Mouse (Mus musculus) liver, adult 2 months (tissue): ENCODE data around the gene Rinl. TPM values are rescaled to one million over a fixed set of nuclear protein-coding genes. Genes with fewer than 3 reads are reported as not detected.

Source experiments
- DNase-seq: peaks from one replicate; pipeline ENCODE4 v3.0.0-alpha.2; 2011; ENCODE audit warnings: low read depth, low spot score; ENCODE audit errors: extremely low read depth
- H3K27ac ChIP-seq: fragments of 200-500 bp; replicated peaks from 2 replicates; pipeline ENCODE4 v1.5.1; 2012; ENCODE audit warnings: low read depth, mild to moderate bottlenecking, control low read depth, inconsistent platforms, low read length; ENCODE audit not compliant: insufficient read depth
- H3K27me3 ChIP-seq: fragments of 200-500 bp; 2 replicates; pipeline ENCODE4 v1.6.1; 2012; ENCODE audit warnings: mild to moderate bottlenecking, moderate library complexity, low read length, inconsistent platforms; ENCODE audit not compliant: control insufficient read depth, insufficient read depth
- H3K36me3 ChIP-seq: fragments of 200-500 bp; 2 replicates; pipeline ENCODE4 v1.6.1; 2012; ENCODE audit warnings: low read length, inconsistent platforms; ENCODE audit not compliant: control insufficient read depth, insufficient read depth
- H3K4me1 ChIP-seq: fragments of 200-500 bp; 2 replicates; pipeline ENCODE4 v1.6.1; 2011; ENCODE audit warnings: low read length; ENCODE audit not compliant: control insufficient read depth, insufficient read depth
- H3K4me3 ChIP-seq: fragments of 200-500 bp; 2 replicates; pipeline ENCODE4 v1.5.1; 2011; ENCODE audit warnings: low read depth, mild to moderate bottlenecking, control low read depth, low read length, moderate library complexity; ENCODE audit not compliant: insufficient read depth
- H3K79me2 ChIP-seq: fragments of 200-500 bp; 2 replicates; pipeline ENCODE4 v1.6.1; 2012; ENCODE audit warnings: inconsistent platforms, mild to moderate bottlenecking, low read length, moderate library complexity; ENCODE audit not compliant: control insufficient read depth, insufficient read depth
- H3K9ac ChIP-seq: fragments of 200-500 bp; 2 replicates; pipeline ENCODE4 v1.6.1; 2012; ENCODE audit warnings: low read depth, mild to moderate bottlenecking, control low read depth, inconsistent platforms, low read length
- CTCF ChIP-seq: fragments of 200-500 bp; IDR thresholded peaks from 2 replicates; pipeline ENCODE4 v1.5.1; 2011; ENCODE audit warnings: low read depth, low read length, control low read depth
- POLR2A ChIP-seq: fragments of 200-500 bp; IDR thresholded peaks from 2 replicates; pipeline ENCODE4 v1.6.1; 2011; ENCODE audit warnings: low read length, control low read depth; ENCODE audit not compliant: insufficient read depth; ENCODE audit errors: extremely low read depth
- WGBS: fragments of 180-500 bp; shearing (Covaris S2); methylation state at CpG from one replicate; pipeline ENCODE4 v1.1.7; 2018; 5-methylcytosine and 5-hydroxymethylcytosine counted together
- polyA plus RNA-seq: library from polyadenylated mRNA; depleted of rRNA; stranded (reverse); fragments of >200 nt; gene quantifications from 2 replicates; pipeline ENCODE4 v1.2.3, GENCODE M21; 2012; rRNA removed
- total RNA-seq: library from RNA; depleted of rRNA; stranded (reverse); fragments of >200 nt; gene quantifications from 2 replicates; pipeline ENCODE4 v1.2.3, GENCODE M21; 2014; rRNA removed

The Rinl gene
- total RNA-seq (1.4 TPM in 2 replicates), polyA plus RNA-seq (1.2 and 1.8 TPM in 2 replicates)

DNA sequence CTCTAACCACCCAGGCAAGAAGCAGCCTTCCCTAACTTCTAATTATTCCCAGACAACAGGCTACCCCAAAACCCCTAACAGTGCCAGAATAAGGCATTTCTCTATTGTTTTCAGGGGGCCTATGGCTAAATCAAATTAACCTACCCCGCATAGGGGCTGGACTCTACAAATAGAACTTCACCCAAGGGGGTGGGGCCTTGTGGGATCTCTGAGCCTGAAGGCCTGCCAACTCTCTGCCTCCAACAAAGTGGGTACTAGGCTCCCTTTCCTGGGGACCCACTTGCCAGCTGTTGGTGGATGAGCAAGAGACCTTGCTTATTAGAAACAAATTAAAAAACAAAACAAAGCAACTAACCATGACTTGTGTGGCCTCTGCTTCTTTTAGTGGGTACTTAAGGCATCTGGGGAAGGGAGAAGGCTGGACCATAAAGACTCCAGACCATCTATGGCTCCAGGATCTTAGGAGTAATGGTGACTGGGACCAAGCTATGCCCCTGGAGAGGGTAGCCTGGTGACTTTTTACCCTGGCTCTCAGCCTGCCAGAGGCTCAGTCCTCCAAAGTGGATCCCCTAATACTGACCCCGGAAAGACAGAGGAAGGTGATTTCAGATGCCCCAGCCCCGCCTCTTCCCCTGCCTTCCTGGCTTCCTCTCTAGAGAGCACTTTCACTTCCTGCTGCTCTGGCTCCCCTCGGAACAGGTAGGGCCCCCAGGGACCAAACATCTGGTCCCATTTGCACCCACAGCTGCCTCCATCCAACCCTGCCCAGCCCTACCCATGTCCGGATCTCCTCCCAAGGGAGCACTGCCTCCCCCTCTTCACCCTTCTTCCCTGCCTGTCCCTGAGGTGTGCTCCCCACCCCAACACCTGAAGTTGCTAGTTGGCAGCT is at the start of gene Rinl:
Rinl (plus strand) TSS at position 663 of the 889 bp plus-strand sequence.
- TF ChIP-seq CTCF (no peak), POLR2A (no peak)
- no peak for DNase-seq
- WGBS, result 74% methylated on average over 5 of the region's 5 CpGs
- H3K27ac ChIP-seq, result no peak within 1 kb of the TSS
- H3K4me3 ChIP-seq, result peak within 1 kb of the TSS; percentile 38
- no peaks in the 10 kb centered on the region; the same call in 1 of the 2 replicates for H3K36me3 ChIP-seq
- no peaks in the 10 kb centered on the region for H3K27me3 ChIP-seq
- no peaks in the 10 kb centered on the region for H3K4me1 ChIP-seq
- no peaks in the 10 kb centered on the region for H3K79me2 ChIP-seq
- H3K9ac ChIP-seq, result no peak within 1 kb of the TSS

- DNase-seq, result no peak
- Histone ChIP-seq H3K79me2 (no peaks in the 10 kb centered on the region), H3K9ac (no peak overlapping the region), H3K27ac (no peak overlapping the region), H3K4me1 (peaks cover 4% of the 10 kb centered on the region), H3K4me3 (no peak overlapping the region), H3K36me3 (no peaks in the 10 kb centered on the region), H3K27me3 (no peaks in the 10 kb centered on the region)
- TF ChIP-seq CTCF (no peak), POLR2A (no peak)
- WGBS, result 96% methylated on average over 21 of the region's 21 CpGs
Measured at GRCm38 (mm10) chr7:28739829-28740228, 48.9 kb upstream of the Rinl start.

- no peak for TF ChIP-seq POLR2A
- TF ChIP-seq CTCF, result no peak
- DNase-seq, result peak; percentile 40
- peak overlapping the region; percentile 82 for H3K4me3 ChIP-seq
- H3K27me3 ChIP-seq, result no peaks in the 10 kb centered on the region
- H3K27ac ChIP-seq, result peak overlapping the region; percentile 67
- H3K79me2 ChIP-seq, result no peaks in the 10 kb centered on the region
- H3K36me3 ChIP-seq, result no peaks in the 10 kb centered on the region
- peaks cover 4% of the 10 kb centered on the region for H3K4me1 ChIP-seq
- WGBS, result 15% methylated on average over 9 of the region's 9 CpGs
- peak overlapping the region; percentile 85 for H3K9ac ChIP-seq
Measured at GRCm38 (mm10) chr7:28740949-28741348, 47.8 kb upstream of the Rinl start.

- H3K4me1 ChIP-seq, result peaks cover 4% of the 10 kb centered on the region
- H3K79me2 ChIP-seq, result no peaks in the 10 kb centered on the region
- H3K4me3 ChIP-seq, result peak overlapping the region; percentile 82
- H3K9ac ChIP-seq, result peak overlapping the region; percentile 85
- WGBS, result under 1% methylated on average over 13 of the region's 13 CpGs
- TF ChIP-seq CTCF (no peak), POLR2A (no peak)
- H3K27ac ChIP-seq, result peak overlapping the region; percentile 67
- DNase-seq, result no peak
- H3K36me3 ChIP-seq, result no peaks in the 10 kb centered on the region
- no peaks in the 10 kb centered on the region for H3K27me3 ChIP-seq
Measured at GRCm38 (mm10) chr7:28741368-28741708, 47.4 kb upstream of the Rinl start.

- Histone ChIP-seq H3K27me3 (no peaks in the 10 kb centered on the region), H3K79me2 (no peaks in the 10 kb centered on the region), H3K36me3 (no peaks in the 10 kb centered on the region), H3K4me1 (peaks cover 4% of the 10 kb centered on the region), H3K9ac (peak within 1 kb of the TSS; percentile 85), H3K27ac (peak within 1 kb of the TSS; percentile 88), H3K4me3 (peak within 1 kb of the TSS; percentile 82)
- DNase-seq, result peak; percentile 96
- under 1% methylated on average over 39 of the region's 39 CpGs for WGBS
- TF ChIP-seq POLR2A (peak; percentile 62; the same call in 1 of the 2 replicates), CTCF (peak; percentile 84)
Measured at GRCm38 (mm10) chr7:28741709-28742438, 46.9 kb upstream of the Rinl start, which contains the start of the genes Mrps12 and Sars2. TSS of gene Mrps12 (minus strand) at chr7:28741820. TSS of gene Sars2 (plus strand) at chr7:28741992.
